Mouse (Mus musculus) stomach, embryonic 16.5 days (tissue): ENCODE measurements around the gene Rasal1. TPM values are rescaled to one million over a fixed set of nuclear protein-coding genes. Genes with fewer than 3 reads are reported as not detected.

Experiments
- ATAC-seq: fragments of 200-750 bp; cut with Nextera tagmentation; 2 replicates; pipeline ENCODE4 v1.8.0; 2017; ENCODE audit warnings: moderate number of reproducible peaks, moderate TSS enrichment; ENCODE audit not compliant: insufficient read depth, low FRiP score
- H3K27ac ChIP-seq: fragments of 300-500 bp; sonication (generic); 2 replicates; pipeline ENCODE4 v1.5.1; 2014; ENCODE audit warnings: low read length
- H3K27me3 ChIP-seq: fragments of 300-500 bp; sonication (generic); 2 replicates; pipeline ENCODE4 v1.6.1; 2014; ENCODE audit warnings: low read length, control low read depth, mixed read lengths; ENCODE audit not compliant: control insufficient read depth, insufficient read depth
- H3K36me3 ChIP-seq: fragments of 300-500 bp; sonication (generic); 2 replicates; pipeline ENCODE4 v1.6.1; 2014; ENCODE audit warnings: low read length; ENCODE audit not compliant: control insufficient read depth, insufficient read depth
- H3K4me1 ChIP-seq: fragments of 300-500 bp; sonication (generic); 2 replicates; pipeline ENCODE4 v1.6.1; 2014; ENCODE audit warnings: low read length, control low read depth, mixed read lengths; ENCODE audit not compliant: control insufficient read depth, insufficient read depth
- H3K4me2 ChIP-seq: fragments of 300-500 bp; sonication (generic); 2 replicates; pipeline ENCODE4 v1.6.1; 2014; ENCODE audit warnings: low read depth, low read length, mixed read lengths
- H3K4me3 ChIP-seq: fragments of 300-500 bp; sonication (generic); replicated peaks from 2 replicates; pipeline ENCODE4 v1.5.1; 2014; ENCODE audit warnings: mild to moderate bottlenecking, low read length
- H3K9ac ChIP-seq: fragments of 300-500 bp; sonication (generic); 2 replicates; pipeline ENCODE4 v1.6.1; 2014; ENCODE audit warnings: low read length
- H3K9me3 ChIP-seq: fragments of 300-500 bp; sonication (generic); replicated peaks from 2 replicates; pipeline ENCODE4 v1.6.1; 2016; ENCODE audit warnings: low read length, control low read depth; ENCODE audit not compliant: control insufficient read depth
- WGBS: fragments of 180-500 bp; shearing (Covaris S2); extraction: QIAGEN DNeasy Blood & Tissue Kit; methylation state at CpG from one replicate; pipeline ENCODE4 v1.1.7; 2014; 5-methylcytosine and 5-hydroxymethylcytosine counted together
- polyA plus RNA-seq: library from polyadenylated mRNA; unstranded; fragments of >200 nt; fragmentation: Nextera tagmentation; extraction: Ambion mirVana; gene quantifications from 2 replicates; pipeline ENCODE4 v1.2.1, GENCODE M21; 2015

The Rasal1 gene
- polyA plus RNA-seq, 1 experiment from 2014 or later = 0.72 TPM

- H3K36me3 ChIP-seq = no peaks in the 10 kb centered on the region
- no peak overlapping the region for H3K9ac ChIP-seq
- H3K4me2 ChIP-seq = no peak overlapping the region
- H3K27ac ChIP-seq = no peak overlapping the region
- no peak for ATAC-seq
- no peak overlapping the region for H3K4me3 ChIP-seq
- WGBS = 45% methylated on average over 5 of the region's 5 CpGs
- H3K27me3 ChIP-seq = no peaks in the 10 kb centered on the region
- H3K9me3 ChIP-seq = no peaks in the 10 kb centered on the region
- H3K4me1 ChIP-seq = no peaks in the 10 kb centered on the region
Observed at GRCm38 (mm10) chr5:120660816-120661215, 12.2 kb downstream of the Rasal1 start.

DNA sequence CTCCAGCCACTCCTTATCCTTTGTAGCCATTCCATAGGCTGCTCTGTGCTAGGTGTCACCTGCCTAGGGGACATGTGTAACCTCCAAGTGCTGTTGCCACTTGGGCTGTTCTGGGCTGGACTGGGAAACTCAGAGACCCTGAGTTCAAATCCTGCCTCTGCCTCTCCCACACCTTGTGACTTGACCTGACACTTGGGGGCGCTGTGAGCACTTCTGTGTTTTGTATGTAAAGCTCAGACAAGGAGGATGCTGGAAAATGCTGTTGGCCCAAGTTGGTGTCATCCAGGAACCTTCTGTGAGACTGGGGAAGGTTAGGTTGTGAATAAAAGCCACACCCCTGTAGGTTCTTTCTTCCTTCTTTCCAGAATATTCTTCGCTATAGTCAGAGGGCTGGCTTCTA, 16.3 kb downstream of the Rasal1 start:
- H3K36me3 ChIP-seq = no peaks in the 10 kb centered on the region
- no peak overlapping the region for H3K4me2 ChIP-seq
- no peak overlapping the region for H3K4me3 ChIP-seq
- WGBS = 55% methylated on average over 2 of the region's 2 CpGs
- no peak for ATAC-seq
- no peaks in the 10 kb centered on the region for H3K4me1 ChIP-seq
- H3K27me3 ChIP-seq = peaks cover 6% of the 10 kb centered on the region; the same call in 1 of the 2 replicates
- H3K27ac ChIP-seq = no peak overlapping the region
- H3K9me3 ChIP-seq = no peaks in the 10 kb centered on the region
- no peak overlapping the region for H3K9ac ChIP-seq

GRCm38 (mm10) chr5:120668761-120669160, 20.1 kb downstream of the Rasal1 start:
- H3K27me3 ChIP-seq = peaks cover 6% of the 10 kb centered on the region; the same call in 1 of the 2 replicates
- H3K27ac ChIP-seq = no peak overlapping the region
- no peaks in the 10 kb centered on the region for H3K4me1 ChIP-seq
- H3K4me2 ChIP-seq = no peak overlapping the region
- H3K36me3 ChIP-seq = no peaks in the 10 kb centered on the region
- H3K4me3 ChIP-seq = no peak overlapping the region
- H3K9me3 ChIP-seq = no peaks in the 10 kb centered on the region
- H3K9ac ChIP-seq = no peak overlapping the region
- 76% methylated on average over 7 of the region's 7 CpGs for WGBS
- no peak for ATAC-seq

GRCm38 (mm10) chr5:120670132-120670531, 21.5 kb downstream of the Rasal1 start:
- WGBS = 81% methylated on average over 7 of the region's 7 CpGs
- ATAC-seq = no peak
- no peak overlapping the region for H3K4me3 ChIP-seq
- H3K9me3 ChIP-seq = no peaks in the 10 kb centered on the region
- no peak overlapping the region for H3K9ac ChIP-seq
- no peak overlapping the region for H3K27ac ChIP-seq
- H3K27me3 ChIP-seq = peaks cover 6% of the 10 kb centered on the region; the same call in 1 of the 2 replicates
- H3K36me3 ChIP-seq = no peaks in the 10 kb centered on the region
- no peaks in the 10 kb centered on the region for H3K4me1 ChIP-seq
- H3K4me2 ChIP-seq = no peak overlapping the region

DNA sequence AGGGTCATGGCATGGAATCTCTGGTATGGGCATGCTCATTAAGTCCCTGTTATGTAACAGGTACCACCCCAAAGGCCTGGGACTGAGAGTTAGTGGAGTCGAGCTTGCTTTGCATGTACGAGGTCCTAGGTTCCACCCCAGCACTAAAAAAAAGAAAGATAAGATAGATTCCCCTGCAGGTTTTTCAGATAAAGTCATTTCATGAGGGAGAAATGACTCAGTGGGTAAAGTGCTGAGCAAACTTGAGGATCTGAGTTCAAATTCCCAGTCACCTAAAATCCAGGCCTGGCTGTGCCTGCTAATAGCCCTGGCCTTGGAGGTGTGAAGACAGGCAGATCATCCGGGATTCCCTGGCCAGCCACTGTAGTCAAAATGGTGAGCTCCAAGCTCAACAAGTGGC, 23.3 kb downstream of the Rasal1 start:
- H3K4me3 ChIP-seq = no peak overlapping the region
- no peak overlapping the region for H3K4me2 ChIP-seq
- 65% methylated on average over 3 of the region's 3 CpGs for WGBS
- no peaks in the 10 kb centered on the region for H3K27me3 ChIP-seq
- no peaks in the 10 kb centered on the region for H3K36me3 ChIP-seq
- H3K4me1 ChIP-seq = no peaks in the 10 kb centered on the region
- H3K27ac ChIP-seq = no peak overlapping the region
- no peak for ATAC-seq
- no peak overlapping the region for H3K9ac ChIP-seq
- no peaks in the 10 kb centered on the region for H3K9me3 ChIP-seq

- H3K27me3 ChIP-seq = no peaks in the 10 kb centered on the region
- no peak overlapping the region for H3K4me2 ChIP-seq
- no peaks in the 10 kb centered on the region for H3K4me1 ChIP-seq
- H3K27ac ChIP-seq = no peak overlapping the region
- H3K4me3 ChIP-seq = no peak overlapping the region
- 3% methylated on average over 12 of the region's 12 CpGs for WGBS
- no peaks in the 10 kb centered on the region for H3K9me3 ChIP-seq
- ATAC-seq = no peak
- H3K9ac ChIP-seq = no peak overlapping the region
- H3K36me3 ChIP-seq = no peaks in the 10 kb centered on the region
Observed at GRCm38 (mm10) chr5:120673626-120674025, 25.0 kb downstream of the Rasal1 start.

- Histone ChIP-seq H3K27ac (no peak overlapping the region), H3K27me3 (no peaks in the 10 kb centered on the region), H3K36me3 (no peaks in the 10 kb centered on the region), H3K4me3 (no peak overlapping the region), H3K9ac (no peak overlapping the region), H3K4me1 (no peaks in the 10 kb centered on the region), H3K4me2 (no peak overlapping the region), H3K9me3 (no peaks in the 10 kb centered on the region)
- 23% methylated on average over 21 of the region's 21 CpGs for WGBS
- ATAC-seq = peak; percentile 22; the same call in 1 of the 2 replicates
Observed at GRCm38 (mm10) chr5:120674229-120675145, 25.9 kb downstream of the Rasal1 start.

DNA sequence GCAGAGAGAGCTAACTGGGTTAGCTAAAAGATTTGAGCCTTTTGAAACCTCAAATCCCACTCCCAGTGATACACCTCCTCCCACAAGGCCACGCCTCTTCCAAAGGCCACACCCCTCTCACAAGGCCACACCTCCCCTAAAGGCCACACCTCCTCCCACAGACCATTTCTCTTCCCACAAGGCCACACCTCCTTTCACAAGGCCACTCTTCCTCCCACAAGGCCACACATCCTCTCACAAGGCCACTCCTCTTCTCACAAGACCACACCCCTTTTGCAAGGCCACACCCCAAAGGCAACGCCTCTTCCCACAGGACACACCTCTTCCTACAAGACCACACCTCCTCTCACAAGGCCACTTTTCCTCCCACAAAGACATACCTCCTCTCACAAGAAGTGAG, 28.9 kb downstream of the Rasal1 start:
- Histone ChIP-seq H3K36me3 (no peaks in the 10 kb centered on the region), H3K27me3 (peaks cover 6% of the 10 kb centered on the region; the same call in 1 of the 2 replicates), H3K27ac (no peak overlapping the region), H3K4me2 (no peak overlapping the region), H3K4me3 (no peak overlapping the region), H3K9ac (no peak overlapping the region), H3K4me1 (0 out of 2 replicates have a peak, but pooled peaks cover 5% of the 10 kb centered on the region), H3K9me3 (no peaks in the 10 kb centered on the region)
- WGBS = 17% methylated on average over 2 of the region's 2 CpGs
- no peak for ATAC-seq
